Mouse (Mus musculus): ENCODE data around the gene Etnppl. TPM values are rescaled to one million over a fixed set of nuclear protein-coding genes. Genes with fewer than 3 reads are reported as not detected.

Gene Etnppl
- polyA plus RNA-seq, 1 experiment from 2014 or later: not detected

DNA sequence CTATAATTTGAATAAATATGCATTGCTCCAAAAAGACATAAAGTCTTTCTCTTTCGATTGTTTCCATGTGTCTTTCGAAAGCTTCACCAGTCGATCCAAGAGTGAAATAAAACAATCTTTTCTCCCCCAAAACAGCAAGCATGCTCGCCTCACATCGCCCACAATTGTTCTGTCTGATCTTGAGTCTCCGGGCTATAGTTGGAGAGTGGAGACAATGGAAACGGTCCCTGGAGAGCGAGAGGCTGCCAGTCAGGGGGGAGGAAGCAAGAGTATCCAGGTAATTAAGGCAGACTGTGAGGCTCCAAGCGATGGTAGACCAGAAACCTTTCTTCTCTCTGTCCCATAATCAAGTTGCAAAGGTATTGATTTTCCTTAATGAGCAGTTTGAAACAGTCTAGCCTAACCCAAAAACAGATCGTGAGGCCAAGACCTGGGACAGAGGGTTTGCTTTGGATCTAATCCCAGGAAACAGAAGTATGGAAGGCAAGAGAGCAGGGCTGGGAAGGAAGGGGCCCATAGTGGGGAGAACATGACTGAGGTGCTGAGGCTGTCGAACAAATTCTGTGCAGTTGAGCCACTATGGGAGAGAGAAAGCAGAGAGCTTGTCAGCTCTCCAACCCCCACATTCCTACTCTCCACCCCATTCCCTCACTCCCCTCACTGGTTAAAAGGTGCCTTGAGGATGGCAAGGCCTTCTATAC is 29.0 kb downstream of the Etnppl start:
- Histone ChIP-seq H3K27ac (ENCODE audit: low read length) (no peak overlapping the region), H3K9ac (ENCODE audit: low read length) (no peak overlapping the region), H3K4me3 (ENCODE audit: low read length) (no peak overlapping the region), H3K36me3 (ENCODE audit: control insufficient read depth, insufficient read depth) (no peaks in the 10 kb centered on the region), H3K9me3 (replicated peaks; ENCODE audit: control insufficient read depth, low read length) (no peaks in the 10 kb centered on the region), H3K4me2 (ENCODE audit: low read depth, low read length) (no peak overlapping the region), H3K27me3 (ENCODE audit: control insufficient read depth, insufficient read depth, low read length) (no peaks in the 10 kb centered on the region), H3K4me1 (ENCODE audit: control insufficient read depth, insufficient read depth, low read length) (no peaks in the 10 kb centered on the region)
- 72% methylated on average over 11 of the region's 11 CpGs for WGBS
- ATAC-seq (replicated peaks; ENCODE audit: extremely low read depth, insufficient read depth, low FRiP score): no peak

DNA sequence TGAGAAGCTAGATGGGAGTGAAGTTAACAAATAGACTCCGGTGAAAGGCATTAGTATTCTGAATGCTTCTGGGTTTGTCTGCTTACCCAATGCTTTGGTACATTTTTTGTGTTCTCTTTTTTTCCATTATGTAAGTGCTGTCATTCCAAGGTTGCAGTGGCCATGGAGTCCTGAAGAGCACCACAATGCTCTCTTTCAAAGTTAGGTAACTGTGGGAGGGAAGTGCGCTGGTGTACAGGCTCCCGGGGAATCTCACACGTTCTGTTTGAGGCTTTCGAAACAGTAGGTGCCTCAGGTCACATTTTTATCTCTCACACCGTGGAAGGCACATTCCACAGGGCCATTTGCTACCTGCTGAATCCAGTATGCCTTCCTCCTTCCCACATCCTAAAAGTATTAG is 32.3 kb downstream of the Etnppl start:
- WGBS: 33% methylated on average over 6 of the region's 6 CpGs
- H3K9me3 ChIP-seq (replicated peaks; ENCODE audit: control insufficient read depth, low read length): no peaks in the 10 kb centered on the region
- H3K27me3 ChIP-seq (ENCODE audit: control insufficient read depth, insufficient read depth, low read length): no peaks in the 10 kb centered on the region
- H3K27ac ChIP-seq (ENCODE audit: low read length): no peak overlapping the region
- H3K4me3 ChIP-seq (ENCODE audit: low read length): no peak overlapping the region
- no peak overlapping the region for H3K4me2 ChIP-seq (ENCODE audit: low read depth, low read length)
- H3K36me3 ChIP-seq (ENCODE audit: control insufficient read depth, insufficient read depth): no peaks in the 10 kb centered on the region
- no peak overlapping the region for H3K9ac ChIP-seq (ENCODE audit: low read length)
- no peak for ATAC-seq (replicated peaks; ENCODE audit: extremely low read depth, insufficient read depth, low FRiP score)
- no peaks in the 10 kb centered on the region for H3K4me1 ChIP-seq (ENCODE audit: control insufficient read depth, insufficient read depth, low read length)

DNA sequence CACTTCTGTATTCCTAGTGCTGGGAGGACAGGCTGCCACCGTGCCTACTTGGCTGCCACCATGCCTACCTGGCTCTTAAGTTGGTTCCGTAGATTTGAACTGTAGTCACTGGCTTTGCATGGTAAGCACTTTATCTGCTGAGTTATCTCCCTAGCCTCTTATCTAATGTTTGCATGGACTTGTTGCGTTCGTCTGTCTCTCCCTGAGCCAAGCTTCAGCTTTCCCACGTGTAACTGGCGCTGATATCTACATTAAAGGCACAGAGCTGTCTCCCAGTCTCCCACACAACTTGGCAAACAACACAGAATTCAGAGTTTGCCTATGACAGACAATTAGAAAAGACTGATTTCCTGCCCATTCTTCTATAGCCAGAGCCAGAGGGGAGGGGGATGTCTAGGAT is 43.4 kb downstream of the Etnppl start:
- Histone ChIP-seq H3K4me3 (ENCODE audit: low read length) (no peak overlapping the region), H3K36me3 (ENCODE audit: control insufficient read depth, insufficient read depth) (no peaks in the 10 kb centered on the region), H3K27ac (ENCODE audit: low read length) (no peak overlapping the region), H3K9ac (ENCODE audit: low read length) (no peak overlapping the region), H3K4me2 (ENCODE audit: low read depth, low read length) (no peak overlapping the region), H3K9me3 (replicated peaks; ENCODE audit: control insufficient read depth, low read length) (no peaks in the 10 kb centered on the region), H3K27me3 (ENCODE audit: control insufficient read depth, insufficient read depth, low read length) (no peaks in the 10 kb centered on the region), H3K4me1 (ENCODE audit: control insufficient read depth, insufficient read depth, low read length) (no peaks in the 10 kb centered on the region; the same call in 1 of the 2 replicates)
- WGBS: 31% methylated on average over 6 of the region's 6 CpGs
- ATAC-seq (replicated peaks; ENCODE audit: extremely low read depth, insufficient read depth, low FRiP score): no peak

DNA sequence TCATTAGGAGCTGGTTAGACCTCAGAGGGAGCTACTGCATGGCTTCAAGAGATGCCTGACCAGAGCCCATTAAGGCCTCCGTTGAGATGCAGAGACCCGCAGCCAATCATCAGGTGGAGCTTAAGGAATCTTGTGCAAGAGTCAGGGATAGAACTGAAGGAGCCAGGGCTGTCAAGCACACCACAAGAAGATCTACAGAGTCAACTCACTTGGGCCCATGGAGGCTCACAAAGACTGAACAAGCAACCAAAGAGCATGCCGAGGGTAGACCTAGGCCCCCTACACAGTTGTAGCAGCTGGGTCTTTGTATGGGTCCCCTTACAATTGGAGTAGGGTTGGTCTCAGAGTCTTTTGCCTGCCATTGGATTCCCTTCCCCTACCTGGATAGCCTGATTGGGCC is 45.2 kb downstream of the Etnppl start:
- H3K27ac ChIP-seq (ENCODE audit: low read length): no peak overlapping the region
- H3K36me3 ChIP-seq (ENCODE audit: control insufficient read depth, insufficient read depth): no peaks in the 10 kb centered on the region
- H3K4me2 ChIP-seq (ENCODE audit: low read depth, low read length): no peak overlapping the region
- H3K9me3 ChIP-seq (replicated peaks; ENCODE audit: control insufficient read depth, low read length): no peaks in the 10 kb centered on the region
- ATAC-seq (replicated peaks; ENCODE audit: extremely low read depth, insufficient read depth, low FRiP score): no peak
- 88% methylated on average over 3 of the region's 3 CpGs for WGBS
- no peak overlapping the region for H3K9ac ChIP-seq (ENCODE audit: low read length)
- no peaks in the 10 kb centered on the region; the same call in 1 of the 2 replicates for H3K4me1 ChIP-seq (ENCODE audit: control insufficient read depth, insufficient read depth, low read length)
- no peak overlapping the region for H3K4me3 ChIP-seq (ENCODE audit: low read length)
- no peaks in the 10 kb centered on the region for H3K27me3 ChIP-seq (ENCODE audit: control insufficient read depth, insufficient read depth, low read length)

DNA sequence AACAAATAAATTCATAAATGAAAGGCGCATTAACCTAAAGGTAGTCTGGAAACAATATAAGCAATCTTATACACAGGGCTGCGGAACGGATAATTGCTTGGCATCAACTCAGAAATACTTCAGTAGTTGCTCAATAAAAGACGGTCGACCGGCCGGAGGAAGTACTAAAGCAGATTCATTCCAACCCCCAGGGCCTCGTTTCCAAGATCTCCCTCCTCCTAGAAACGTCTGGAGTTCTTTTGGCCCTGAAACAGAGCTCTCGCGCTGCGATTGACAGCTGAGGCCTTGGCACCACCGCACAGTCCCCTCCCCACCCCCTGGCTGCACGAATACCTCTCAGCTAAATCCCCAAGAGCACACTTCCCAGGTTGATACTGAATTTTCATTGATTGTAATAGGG is 54.0 kb downstream of the Etnppl start:
- no peaks in the 10 kb centered on the region for H3K9me3 ChIP-seq (replicated peaks; ENCODE audit: control insufficient read depth, low read length)
- no peak overlapping the region for H3K27ac ChIP-seq (ENCODE audit: low read length)
- H3K27me3 ChIP-seq (ENCODE audit: control insufficient read depth, insufficient read depth, low read length): no peaks in the 10 kb centered on the region
- H3K4me3 ChIP-seq (ENCODE audit: low read length): no peak overlapping the region
- WGBS: 52% methylated on average over 14 of the region's 14 CpGs
- no peak for ATAC-seq (replicated peaks; ENCODE audit: extremely low read depth, insufficient read depth, low FRiP score)
- H3K9ac ChIP-seq (ENCODE audit: low read length): no peak overlapping the region
- no peak overlapping the region for H3K4me2 ChIP-seq (ENCODE audit: low read depth, low read length)
- no peaks in the 10 kb centered on the region for H3K4me1 ChIP-seq (ENCODE audit: control insufficient read depth, insufficient read depth, low read length)
- H3K36me3 ChIP-seq (ENCODE audit: control insufficient read depth, insufficient read depth): no peaks in the 10 kb centered on the region

DNA sequence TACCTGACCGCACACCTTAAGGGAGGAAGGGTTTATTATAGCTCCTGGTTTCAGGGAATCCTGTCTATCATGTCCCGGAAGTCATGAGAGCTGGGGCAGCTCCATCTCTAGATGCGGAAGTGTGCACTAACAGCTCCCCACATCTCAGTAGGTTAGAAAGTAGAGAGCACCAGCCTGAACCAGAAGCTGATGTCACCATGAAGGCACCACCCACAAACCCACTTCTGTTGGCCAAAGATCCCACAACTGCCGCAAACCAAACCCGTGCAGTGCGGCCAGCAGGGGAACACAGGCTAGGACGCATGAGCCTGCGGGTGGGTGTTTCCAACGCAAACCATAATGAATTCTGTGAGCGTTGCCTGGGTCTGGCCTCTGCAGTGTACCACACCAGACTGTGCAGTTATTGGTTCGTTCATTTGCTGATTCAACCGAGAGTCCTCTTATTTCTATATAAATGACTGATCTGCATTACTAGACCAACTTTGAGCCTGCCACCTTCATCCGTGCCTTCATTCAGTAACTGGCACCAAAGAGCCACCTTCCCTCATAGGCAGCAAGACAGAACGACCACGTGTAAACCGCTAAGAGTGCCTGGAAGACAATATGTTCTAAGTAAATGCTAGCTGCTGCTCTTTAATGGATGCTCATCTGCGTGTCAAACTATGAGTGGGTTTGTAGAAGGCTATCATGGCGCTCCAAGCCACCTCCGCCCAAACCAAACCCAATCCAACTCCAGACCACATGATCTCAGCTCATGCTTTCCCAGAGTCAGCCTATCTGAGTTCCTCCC is 60.6 kb downstream of the Etnppl start:
- WGBS: 92% methylated on average over 19 of the region's 19 CpGs
- Histone ChIP-seq H3K4me2 (ENCODE audit: low read depth, low read length) (no peak overlapping the region), H3K27ac (ENCODE audit: low read length) (no peak overlapping the region), H3K9me3 (replicated peaks; ENCODE audit: control insufficient read depth, low read length) (no peaks in the 10 kb centered on the region), H3K36me3 (ENCODE audit: control insufficient read depth, insufficient read depth) (no peaks in the 10 kb centered on the region), H3K4me3 (ENCODE audit: low read length) (no peak overlapping the region), H3K4me1 (ENCODE audit: control insufficient read depth, insufficient read depth, low read length) (no peaks in the 10 kb centered on the region), H3K27me3 (ENCODE audit: control insufficient read depth, insufficient read depth, low read length) (0 out of 2 replicates have a peak, but pooled peaks cover 3% of the 10 kb centered on the region), H3K9ac (ENCODE audit: low read length) (no peak overlapping the region)
- ATAC-seq (replicated peaks; ENCODE audit: extremely low read depth, insufficient read depth, low FRiP score): no peak

DNA sequence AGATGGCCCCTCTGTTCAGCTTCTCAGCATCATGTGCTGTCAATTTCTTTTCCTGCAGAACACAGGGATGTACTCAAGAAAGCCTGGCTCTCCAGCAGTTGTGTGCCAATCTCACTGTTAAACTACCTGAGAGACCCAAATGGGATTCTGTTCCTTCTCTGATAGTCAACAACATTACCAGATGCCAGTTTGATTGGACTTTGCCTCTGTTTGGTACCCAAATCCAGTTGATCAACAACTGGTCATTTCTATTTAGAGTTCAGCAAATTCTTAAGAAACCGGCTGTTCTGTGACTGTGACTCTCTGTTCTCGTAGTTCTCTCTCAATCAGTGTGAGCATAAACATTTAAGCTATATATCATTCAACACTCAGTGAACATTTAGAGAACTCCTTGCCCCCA is 64.0 kb downstream of the Etnppl start:
- Histone ChIP-seq H3K4me2 (ENCODE audit: low read depth, low read length) (no peak overlapping the region), H3K27ac (ENCODE audit: low read length) (no peak overlapping the region), H3K9ac (ENCODE audit: low read length) (no peak overlapping the region), H3K4me1 (ENCODE audit: control insufficient read depth, insufficient read depth, low read length) (no peaks in the 10 kb centered on the region), H3K27me3 (ENCODE audit: control insufficient read depth, insufficient read depth, low read length) (0 out of 2 replicates have a peak, but pooled peaks cover 3% of the 10 kb centered on the region), H3K9me3 (replicated peaks; ENCODE audit: control insufficient read depth, low read length) (no peaks in the 10 kb centered on the region), H3K36me3 (ENCODE audit: control insufficient read depth, insufficient read depth) (no peaks in the 10 kb centered on the region), H3K4me3 (ENCODE audit: low read length) (no peak overlapping the region)
- 77% methylated on average over 2 of the region's 2 CpGs for WGBS
- ATAC-seq (replicated peaks; ENCODE audit: extremely low read depth, insufficient read depth, low FRiP score): no peak

DNA sequence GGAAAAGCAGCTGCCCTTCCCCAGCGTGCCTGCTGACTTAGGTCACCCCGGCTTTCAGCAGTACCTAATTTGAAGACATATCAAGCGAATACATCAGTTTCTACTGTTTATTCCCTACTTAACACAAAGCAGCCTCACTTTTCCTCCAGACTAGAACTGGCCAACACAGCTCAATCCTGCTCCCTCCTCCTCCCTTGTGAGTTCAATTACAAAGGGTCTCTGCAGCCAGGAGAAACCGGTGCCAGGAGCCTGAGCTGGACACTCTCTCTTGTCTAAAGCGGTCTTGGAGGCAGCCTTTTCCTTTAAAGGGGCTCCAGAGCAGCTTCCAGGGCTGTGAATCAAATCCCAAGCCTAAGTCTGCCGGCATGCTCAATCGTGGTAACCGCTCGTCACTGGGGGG is 64.9 kb downstream of the Etnppl start:
- WGBS: 79% methylated on average over 9 of the region's 9 CpGs
- no peaks in the 10 kb centered on the region for H3K36me3 ChIP-seq (ENCODE audit: control insufficient read depth, insufficient read depth)

DNA sequence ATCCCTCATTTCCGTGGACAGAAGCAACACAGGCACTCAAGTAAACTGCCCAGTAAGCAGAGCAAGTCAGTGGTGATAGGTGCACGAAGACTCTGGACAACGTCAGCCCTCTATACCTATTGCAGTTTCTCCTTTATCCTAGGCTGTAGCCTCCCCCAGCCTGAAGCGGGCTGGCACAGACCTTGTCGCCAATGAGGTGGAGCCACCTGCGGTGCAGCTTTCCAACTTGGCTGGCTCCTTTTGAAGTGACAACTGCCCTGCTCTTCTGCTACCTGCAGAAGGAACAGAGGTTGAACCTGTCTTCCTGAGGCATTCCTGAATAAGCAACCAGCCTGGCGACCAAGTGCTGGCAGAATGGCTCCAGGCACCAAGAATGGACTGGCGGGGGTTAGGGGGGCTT is 66.6 kb downstream of the Etnppl start:
- no peaks in the 10 kb centered on the region for H3K9me3 ChIP-seq (replicated peaks; ENCODE audit: control insufficient read depth, low read length)
- no peak overlapping the region for H3K27ac ChIP-seq (ENCODE audit: low read length)
- no peak overlapping the region for H3K4me2 ChIP-seq (ENCODE audit: low read depth, low read length)
- H3K27me3 ChIP-seq (ENCODE audit: control insufficient read depth, insufficient read depth, low read length): 0 out of 2 replicates have a peak, but pooled peaks cover 3% of the 10 kb centered on the region
- no peak overlapping the region for H3K9ac ChIP-seq (ENCODE audit: low read length)
- WGBS: 60% methylated on average over 8 of the region's 8 CpGs
- H3K4me3 ChIP-seq (ENCODE audit: low read length): no peak overlapping the region
- no peaks in the 10 kb centered on the region for H3K36me3 ChIP-seq (ENCODE audit: control insufficient read depth, insufficient read depth)
- no peak for ATAC-seq (replicated peaks; ENCODE audit: extremely low read depth, insufficient read depth, low FRiP score)
- H3K4me1 ChIP-seq (ENCODE audit: control insufficient read depth, insufficient read depth, low read length): no peaks in the 10 kb centered on the region

More for the DNA sequence above, 64.9 kb downstream of the Etnppl start:
- no peak for ATAC-seq (replicated peaks; ENCODE audit: extremely low read depth, insufficient read depth, low FRiP score)
- Histone ChIP-seq H3K27ac (ENCODE audit: low read length) (no peak overlapping the region), H3K4me2 (ENCODE audit: low read depth, low read length) (no peak overlapping the region), H3K27me3 (ENCODE audit: control insufficient read depth, insufficient read depth, low read length) (0 out of 2 replicates have a peak, but pooled peaks cover 3% of the 10 kb centered on the region), H3K4me1 (ENCODE audit: control insufficient read depth, insufficient read depth, low read length) (no peaks in the 10 kb centered on the region), H3K4me3 (ENCODE audit: low read length) (no peak overlapping the region), H3K9me3 (replicated peaks; ENCODE audit: control insufficient read depth, low read length) (no peaks in the 10 kb centered on the region), H3K9ac (ENCODE audit: low read length) (no peak overlapping the region)
